ENCODE assay signal across 10 mouse cellular contexts in genomic region chr13:109651790-109652605, GRCm38 (mm10).
DNase-seq lines count a peak whose midpoint lies in the region; ATAC-seq and TF ChIP-seq lines count a peak whose summit lies in the region.
"Had no signal": no experiment of that assay in that cellular context is flagged by ENCODE, and none has a peak within 500 bp of the region (broad histone marks: within the 10 kb centered on the region; RNA-seq: fewer than 3 reads in every experiment).

No protein-coding gene starts in this region.

- no peaks in the 10 kb centered on the region for H3K36me3 ChIP-seq in forebrain, embryonic 15.5 days
- H3K36me3 ChIP-seq in forebrain, embryonic 14.5 days (ENCODE audit: control insufficient read depth, insufficient read depth, low read length), result no peaks in the 10 kb centered on the region
- H3K36me3 ChIP-seq in midbrain, embryonic 16.5 days (ENCODE audit: control insufficient read depth, insufficient read depth, low read length), result no peaks in the 10 kb centered on the region
- H3K36me3 ChIP-seq in midbrain, embryonic 11.5 days (ENCODE audit: control insufficient read depth, insufficient read depth, low read length), result no peaks in the 10 kb centered on the region
- H3K36me3 ChIP-seq in intestine, postnatal 0 days (ENCODE audit: control insufficient read depth, insufficient read depth), result no peaks in the 10 kb centered on the region

- no peaks in the 10 kb centered on the region for H3K9me3 ChIP-seq in forebrain, embryonic 15.5 days
- H3K9me3 ChIP-seq in forebrain, embryonic 14.5 days (replicated peaks; ENCODE audit: control insufficient read depth, low read length), result no peaks in the 10 kb centered on the region
- H3K9me3 ChIP-seq in midbrain, embryonic 16.5 days (replicated peaks; ENCODE audit: control insufficient read depth, low read length, poor library complexity, severe bottlenecking), result no peaks in the 10 kb centered on the region
- H3K9me3 ChIP-seq in midbrain, embryonic 11.5 days (ENCODE audit: control insufficient read depth, low read length), result no peaks in the 10 kb centered on the region
- no peaks in the 10 kb centered on the region for H3K9me3 ChIP-seq in intestine, postnatal 0 days (ENCODE audit: control insufficient read depth)

- H3K9ac ChIP-seq in forebrain, embryonic 15.5 days (replicated peaks), result no peak overlapping the region
- no peak overlapping the region for H3K9ac ChIP-seq in forebrain, embryonic 14.5 days (ENCODE audit: low read length)
- H3K9ac ChIP-seq in midbrain, embryonic 16.5 days (ENCODE audit: low read depth, low read length), result no peak overlapping the region
- H3K9ac ChIP-seq in midbrain, embryonic 11.5 days (ENCODE audit: low read length), result no peak overlapping the region
- H3K9ac ChIP-seq in intestine, postnatal 0 days (ENCODE audit: low read depth, low read length), result no peak overlapping the region

- H3K4me2 ChIP-seq in forebrain, embryonic 15.5 days (replicated peaks), result no peak overlapping the region
- no peak overlapping the region for H3K4me2 ChIP-seq in forebrain, embryonic 14.5 days (ENCODE audit: low read length)
- no peak overlapping the region for H3K4me2 ChIP-seq in midbrain, embryonic 16.5 days (ENCODE audit: low read length)
- H3K4me2 ChIP-seq in midbrain, embryonic 11.5 days, result no peak overlapping the region
- no peak overlapping the region for H3K4me2 ChIP-seq in intestine, postnatal 0 days (replicated peaks; ENCODE audit: low read depth)

- 60% methylated on average over 10 of the region's 10 CpGs for WGBS in forebrain, embryonic 15.5 days
- 73% methylated on average over 10 of the region's 10 CpGs for WGBS in forebrain, embryonic 14.5 days
- WGBS in midbrain, embryonic 16.5 days, result 73% methylated on average over 10 of the region's 10 CpGs
- 75% methylated on average over 10 of the region's 10 CpGs for WGBS in midbrain, embryonic 11.5 days
- WGBS in intestine, postnatal 0 days, result 56% methylated on average over 10 of the region's 10 CpGs

- H3K4me3 ChIP-seq in forebrain, embryonic 15.5 days, result no peak overlapping the region
- no peak overlapping the region for H3K4me3 ChIP-seq in forebrain, embryonic 14.5 days (ENCODE audit: low read depth, low read length)
- no peak overlapping the region for H3K4me3 ChIP-seq in midbrain, embryonic 16.5 days (ENCODE audit: low read depth, low read length)
- H3K4me3 ChIP-seq in midbrain, embryonic 11.5 days (ENCODE audit: low read depth, low read length), result no peak overlapping the region
- H3K4me3 ChIP-seq in intestine, postnatal 0 days (ENCODE audit: low read depth, low read length), result no peak overlapping the region

- no peak overlapping the region for H3K27ac ChIP-seq in forebrain, embryonic 15.5 days (replicated peaks)
- H3K27ac ChIP-seq in forebrain, embryonic 14.5 days (ENCODE audit: low read depth, low read length), result no peak overlapping the region
- H3K27ac ChIP-seq in midbrain, embryonic 16.5 days (ENCODE audit: low read length), result no peak overlapping the region
- H3K27ac ChIP-seq in midbrain, embryonic 11.5 days (ENCODE audit: low read depth, low read length), result no peak overlapping the region
- no peak overlapping the region for H3K27ac ChIP-seq in intestine, postnatal 0 days (ENCODE audit: low read depth, low read length)

- no peak for TF ChIP-seq CTCF in intestine, postnatal 0 days (IDR thresholded peaks at IDR 0.05; ENCODE audit: low read depth)

- no peak for DNase-seq in forebrain, embryonic 14.5 days (ENCODE audit: low spot score)
- DNase-seq in midbrain, embryonic 11.5 days (ENCODE audit: low spot score, missing footprints), result no peak
- DNase-seq in urinary bladder, postnatal 36 days (ENCODE audit: low spot score in 2 of 2), result no peak
- DNase-seq in yolk sac, embryonic 10.5 days (ENCODE audit: low spot score), result no peak
- DNase-seq in embryo, embryonic 9.5 days (ENCODE audit: extremely low spot score), result no peak
- DNase-seq: kidney, postnatal 14 days; right cerebral cortex, postnatal 4 days had no signal

- ATAC-seq in forebrain, embryonic 15.5 days (replicated peaks), result 0 out of 2 replicates have a peak, but pooled peaks have one; percentile 32
- no peak; the same call in 1 of the 2 replicates for ATAC-seq in forebrain, embryonic 14.5 days
- ATAC-seq in midbrain, embryonic 16.5 days, result peak; percentile 30; the same call in 1 of the 2 replicates
- ATAC-seq in midbrain, embryonic 11.5 days (ENCODE audit: low FRiP score), result no peak
- ATAC-seq in intestine, postnatal 0 days, result peak; percentile 88

- no peaks in the 10 kb centered on the region for H3K27me3 ChIP-seq in forebrain, embryonic 15.5 days
- no peaks in the 10 kb centered on the region for H3K27me3 ChIP-seq in forebrain, embryonic 14.5 days (replicated peaks; ENCODE audit: control insufficient read depth, insufficient read depth, low read length)
- H3K27me3 ChIP-seq in midbrain, embryonic 16.5 days (ENCODE audit: control insufficient read depth, insufficient read depth, low read depth, low read length), result no peaks in the 10 kb centered on the region
- H3K27me3 ChIP-seq in midbrain, embryonic 11.5 days (ENCODE audit: control insufficient read depth, insufficient read depth, low read length), result no peaks in the 10 kb centered on the region
- no peaks in the 10 kb centered on the region for H3K27me3 ChIP-seq in intestine, postnatal 0 days (replicated peaks; ENCODE audit: control insufficient read depth, insufficient read depth, low read length)

- no peaks in the 10 kb centered on the region for H3K4me1 ChIP-seq in forebrain, embryonic 15.5 days
- no peaks in the 10 kb centered on the region; the same call in 1 of the 2 replicates for H3K4me1 ChIP-seq in forebrain, embryonic 14.5 days (ENCODE audit: control insufficient read depth, insufficient read depth, low read length)
- H3K4me1 ChIP-seq in midbrain, embryonic 16.5 days (ENCODE audit: control insufficient read depth, insufficient read depth, low read length), result peaks cover 2% of the 10 kb centered on the region; the same call in 1 of the 2 replicates
- H3K4me1 ChIP-seq in midbrain, embryonic 11.5 days (ENCODE audit: control insufficient read depth, insufficient read depth, low read length), result peaks cover 3% of the 10 kb centered on the region; the same call in 1 of the 2 replicates
- H3K4me1 ChIP-seq in intestine, postnatal 0 days (replicated peaks; ENCODE audit: control insufficient read depth, insufficient read depth, low read length), result peaks cover 5% of the 10 kb centered on the region; the same call in 1 of the 2 replicates

Comparison
In these comparisons a context has a peak if more than half of its experiments do, and no peak if none do; other contexts are left out.
1. ATAC-seq: peak in forebrain, embryonic 15.5 days (single experiment), midbrain, embryonic 16.5 days (single experiment) and intestine, postnatal 0 days (single experiment); none in forebrain, embryonic 14.5 days (single experiment) and midbrain, embryonic 11.5 days (single experiment).